ENCODE assay signal across 24 mouse cellular contexts in genomic region chr5:32085566-32085965, GRCm38 (mm10). TPM values are rescaled to one million over a fixed set of nuclear protein-coding genes. Genes with fewer than 3 reads are reported as not detected.
DNase-seq lines count a peak whose midpoint lies in the region; ATAC-seq and TF ChIP-seq lines count a peak whose summit lies in the region.
"Had no signal": no experiment of that assay in that cellular context is flagged by ENCODE, and none has a peak within 500 bp of the region (broad histone marks: within the 10 kb centered on the region; RNA-seq: fewer than 3 reads in every experiment).

No protein-coding gene starts in this region.

- H3K4me3 ChIP-seq in liver, postnatal 0 days (ENCODE audit: low read depth, low read length) = no peak overlapping the region
- H3K4me3 ChIP-seq in MEL (ENCODE audit: control insufficient read depth in 1 of 2, insufficient read depth in 1 of 2, low read depth in 2 of 2, low read length in 2 of 2) = no peak overlapping the region
- no peak overlapping the region for H3K4me3 ChIP-seq in embryonic facial prominence, embryonic 15.5 days (replicated peaks)
- no peak overlapping the region for H3K4me3 ChIP-seq in hindbrain, embryonic 11.5 days (ENCODE audit: low read depth, low read length)
- H3K4me3 ChIP-seq: forebrain, embryonic 13.5 days; heart, embryonic 13.5 days; hindbrain, embryonic 13.5 days; liver, embryonic 12.5 days; midbrain, embryonic 13.5 days; myocyte; neural tube, embryonic 13.5 days had no signal

- no peak for ATAC-seq in liver, postnatal 0 days
- ATAC-seq in embryonic facial prominence, embryonic 15.5 days (ENCODE audit: insufficient number of reproducible peaks, low FRiP score, low TSS enrichment, low read depth) = no peak
- ATAC-seq in monocyte, adult 5-6 weeks (replicated peaks; ENCODE audit: insufficient number of reproducible peaks, low FRiP score, low TSS enrichment, poor library complexity, severe bottlenecking) = peak; percentile 79
- no peak for ATAC-seq in hindbrain, embryonic 11.5 days (ENCODE audit: low FRiP score)
- ATAC-seq: forebrain, embryonic 13.5 days; liver, embryonic 12.5 days; midbrain, embryonic 13.5 days had no signal

- H3K27ac ChIP-seq in liver, postnatal 0 days (ENCODE audit: low read depth) = 0 out of 2 replicates have a peak overlapping the region, but pooled peaks have one; percentile 13
- no peak overlapping the region for H3K27ac ChIP-seq in MEL (ENCODE audit: control insufficient read depth, low read depth, low read length)
- H3K27ac ChIP-seq in embryonic facial prominence, embryonic 15.5 days (replicated peaks) = peak overlapping the region; percentile 91
- H3K27ac ChIP-seq in hindbrain, embryonic 11.5 days (ENCODE audit: low read depth, low read length) = no peak overlapping the region
- H3K27ac ChIP-seq: forebrain, embryonic 13.5 days; heart, embryonic 13.5 days; hindbrain, embryonic 13.5 days; kidney, postnatal 0 days; liver, embryonic 12.5 days; macrophage; midbrain, embryonic 13.5 days; neural tube, embryonic 13.5 days had no signal

- no peaks in the 10 kb centered on the region for H3K79me2 ChIP-seq in MEL (ENCODE audit: control insufficient read depth, insufficient read depth, low read length, poor library complexity)

- TF ChIP-seq RAD21 in MEL (IDR thresholded peaks at IDR 0.05; ENCODE audit: low read depth, low read length) = no peak

- H3K4me1 ChIP-seq in liver, postnatal 0 days (ENCODE audit: insufficient read depth) = peaks cover 5% of the 10 kb centered on the region
- H3K4me1 ChIP-seq in MEL (ENCODE audit: control insufficient read depth in 1 of 2, insufficient read depth in 2 of 2, low read length in 2 of 2) = no peaks in the 10 kb centered on the region
- peaks cover 43% of the 10 kb centered on the region for H3K4me1 ChIP-seq in embryonic facial prominence, embryonic 15.5 days
- no peaks in the 10 kb centered on the region for H3K4me1 ChIP-seq in hindbrain, embryonic 11.5 days (replicated peaks; ENCODE audit: control insufficient read depth, insufficient read depth, low read length)
- H3K4me1 ChIP-seq: midbrain, embryonic 13.5 days had no signal

- H3K4me2 ChIP-seq in liver, postnatal 0 days (ENCODE audit: low read depth, low read length) = no peak overlapping the region
- no peak overlapping the region for H3K4me2 ChIP-seq in embryonic facial prominence, embryonic 15.5 days (replicated peaks)
- no peak overlapping the region for H3K4me2 ChIP-seq in hindbrain, embryonic 11.5 days (replicated peaks; ENCODE audit: low read depth, low read length)
- H3K4me2 ChIP-seq: forebrain, embryonic 13.5 days; heart, embryonic 13.5 days; hindbrain, embryonic 13.5 days; liver, embryonic 12.5 days; lung, embryonic 14.5 days; midbrain, embryonic 13.5 days; neural tube, embryonic 13.5 days had no signal

- WGBS in liver, postnatal 0 days (ENCODE audit: insufficient replicate concordance) = 54% methylated on average over 2 of the region's 2 CpGs
- WGBS in embryonic facial prominence, embryonic 15.5 days = 91% methylated on average over 2 of the region's 2 CpGs
- WGBS in hindbrain, embryonic 11.5 days = 97% methylated on average over 2 of the region's 2 CpGs

- H3K9me3 ChIP-seq in liver, postnatal 0 days (ENCODE audit: low read length) = no peaks in the 10 kb centered on the region
- no peaks in the 10 kb centered on the region for H3K9me3 ChIP-seq in MEL (replicated peaks; ENCODE audit: insufficient read depth, low read length)
- H3K9me3 ChIP-seq in embryonic facial prominence, embryonic 15.5 days (replicated peaks) = no peaks in the 10 kb centered on the region
- no peaks in the 10 kb centered on the region for H3K9me3 ChIP-seq in hindbrain, embryonic 11.5 days (ENCODE audit: control insufficient read depth, low read length)
- H3K9me3 ChIP-seq: forebrain, embryonic 13.5 days; heart, embryonic 13.5 days; hindbrain, embryonic 13.5 days; liver, embryonic 12.5 days; midbrain, embryonic 13.5 days; neural tube, embryonic 13.5 days had no signal

- no peak for DNase-seq in liver, postnatal 0 days
- DNase-seq in liver = no peak
- DNase-seq in MEL (ENCODE audit: low read depth, low spot score) = peak; percentile 41
- DNase-seq in hindbrain, embryonic 11.5 days (ENCODE audit: low spot score) = no peak
- no peak for DNase-seq in cerebellum, adult 11-12 months
- DNase-seq: adrenal gland, postnatal 10 days; cerebellum, adult 9-10 months; heart, postnatal 14 days; kidney, adult 18-20 months; lung, embryonic 14.5 days; right cerebral cortex, adult 18-20 months; right cerebral cortex, postnatal 4 days; thymus, postnatal 36 days had no signal

- H3K27me3 ChIP-seq in liver, postnatal 0 days (ENCODE audit: insufficient read depth, low read length) = no peaks in the 10 kb centered on the region
- no peaks in the 10 kb centered on the region; a peak in 1 of 4 replicates for H3K27me3 ChIP-seq in MEL (ENCODE audit: control insufficient read depth in 1 of 2, insufficient read depth in 2 of 2, low read length in 2 of 2)
- H3K27me3 ChIP-seq in embryonic facial prominence, embryonic 15.5 days = no peaks in the 10 kb centered on the region
- H3K27me3 ChIP-seq in hindbrain, embryonic 11.5 days (ENCODE audit: control insufficient read depth, insufficient read depth, low read length) = no peaks in the 10 kb centered on the region
- H3K27me3 ChIP-seq: forebrain, embryonic 13.5 days; heart, embryonic 13.5 days; hindbrain, embryonic 13.5 days; liver, embryonic 12.5 days; midbrain, embryonic 13.5 days; neural tube, embryonic 13.5 days had no signal

- H3K9ac ChIP-seq in liver, postnatal 0 days (replicated peaks) = no peak overlapping the region
- H3K9ac ChIP-seq in MEL (ENCODE audit: control insufficient read depth, low read depth, low read length, poor library complexity, severe bottlenecking) = no peak overlapping the region
- no peak overlapping the region for H3K9ac ChIP-seq in embryonic facial prominence, embryonic 15.5 days
- no peak overlapping the region for H3K9ac ChIP-seq in hindbrain, embryonic 11.5 days (ENCODE audit: low read depth, low read length)
- H3K9ac ChIP-seq: forebrain, embryonic 13.5 days; heart, embryonic 13.5 days; hindbrain, embryonic 13.5 days; liver, embryonic 12.5 days; lung, embryonic 14.5 days; midbrain, embryonic 13.5 days; neural tube, embryonic 13.5 days had no signal

- TF ChIP-seq EP300 in liver, postnatal 0 days (IDR thresholded peaks at IDR 0.05; ENCODE audit: low read depth) = no peak
- no peak for TF ChIP-seq EP300 in MEL (IDR thresholded peaks at IDR 0.05; ENCODE audit: low read depth in 1 of 2, low read length in 2 of 2)

- H3K36me3 ChIP-seq in liver, postnatal 0 days (replicated peaks; ENCODE audit: insufficient read depth, low read length) = no peaks in the 10 kb centered on the region
- no peaks in the 10 kb centered on the region for H3K36me3 ChIP-seq in MEL (ENCODE audit: control insufficient read depth in 1 of 2, insufficient read depth in 2 of 2, low read length in 2 of 2)
- H3K36me3 ChIP-seq in embryonic facial prominence, embryonic 15.5 days = no peaks in the 10 kb centered on the region
- no peaks in the 10 kb centered on the region for H3K36me3 ChIP-seq in hindbrain, embryonic 11.5 days (ENCODE audit: control insufficient read depth, insufficient read depth, low read length)
- H3K36me3 ChIP-seq: hindbrain, embryonic 13.5 days; liver, embryonic 12.5 days; midbrain, embryonic 13.5 days; neural tube, embryonic 13.5 days had no signal

- no peak for TF ChIP-seq CTCF in liver, postnatal 0 days (IDR thresholded peaks at IDR 0.05; ENCODE audit: low read depth)
- no peak for TF ChIP-seq CTCF in MEL (IDR thresholded peaks at IDR 0.05 in 2 of 3, conservative IDR thresholded peaks at IDR 0.05 in 1 of 3; ENCODE audit: control insufficient read depth in 1 of 3, insufficient read depth in 1 of 3, low read depth in 2 of 3, low read length in 3 of 3, poor library complexity in 1 of 3, severe bottlenecking in 1 of 3)

- no peak for TF ChIP-seq POLR2A in MEL (IDR thresholded peaks at IDR 0.05; ENCODE audit: control insufficient read depth in 1 of 2, insufficient read depth in 1 of 2, low read depth in 1 of 2, low read length in 2 of 2, poor library complexity in 1 of 2)

TF ChIP-seq in MEL, 35 proteins besides CTCF, POLR2A, EP300 and RAD21:
- TF ChIP-seq ZC3H11A (IDR thresholded peaks at IDR 0.05; ENCODE audit: low read depth, low read length) (no peak), UBTF (IDR thresholded peaks at IDR 0.05; ENCODE audit: borderline replicate concordance, insufficient read depth, low read depth, low read length) (no peak), ETS1 (IDR thresholded peaks at IDR 0.05; ENCODE audit: low read depth, low read length) (no peak), ZNF384 (IDR thresholded peaks at IDR 0.05; ENCODE audit: low read depth, low read length) (no peak), E2F4 (IDR thresholded peaks at IDR 0.05; ENCODE audit: borderline replicate concordance, low read depth, low read length) (no peak), MAX (IDR thresholded peaks at IDR 0.05; ENCODE audit: low read length) (no peak), MYC (IDR thresholded peaks at IDR 0.05; ENCODE audit: low read depth, low read length) (no peak), ZMIZ1 (IDR thresholded peaks at IDR 0.05; ENCODE audit: low read depth, low read length) (no peak), GABPA (IDR thresholded peaks at IDR 0.05; ENCODE audit: low read depth, low read length) (no peak), KAT2A (conservative IDR thresholded peaks at IDR 0.05; ENCODE audit: low read depth, low read length) (no peak)
TF ChIP-seq in MEL: peak in this region for 0.

RNA-seq across cellular contexts. Expression of gene Fosl2, which starts 50.0 kb away (rescaled TPM):
- 0.92 and 0.95 TPM in 2 replicates for polyA plus RNA-seq in liver, postnatal 0 days (2015; fragmentation: Nextera tagmentation; extraction: Ambion mirVana)
- 3.3 and 3.8 TPM in 2 replicates for total RNA-seq in MEL (2012; rRNA removed)
- polyA plus RNA-seq in MEL (2012; ENCODE audit: insufficient read depth in 1 of 2, insufficient read length in 2 of 2, low read depth in 1 of 2, low replicate concordance in 2 of 2, missing spikeins in 1 of 2) = 10 to 100 TPM; 12.0 to 22.1 TPM
- 12.5 and 14.0 TPM in 2 replicates for polyA plus RNA-seq in embryonic facial prominence, embryonic 15.5 days (2015; fragmentation: Nextera tagmentation; extraction: Ambion mirVana)
- total RNA-seq in monocyte, adult 5-6 weeks (2017) = 75.5 to 116 TPM (median 87.6 TPM) in 3 replicates
- 0.67 and 1.1 TPM in 2 replicates for polyA plus RNA-seq in hindbrain, embryonic 11.5 days (2014; fragmentation: Nextera tagmentation; extraction: Ambion mirVana)

Comparison
In these comparisons a context has a peak if more than half of its experiments do, and no peak if none do; other contexts are left out.
1. H3K27ac ChIP-seq: peak in liver, postnatal 0 days (single experiment) and embryonic facial prominence, embryonic 15.5 days (single experiment); none in MEL (single experiment) and hindbrain, embryonic 11.5 days (single experiment).